Mouse (Mus musculus) C2C12 (cell line): ENCODE data around the gene Nedd9. TPM values are rescaled to one million over a fixed set of nuclear protein-coding genes. Genes with fewer than 3 reads are reported as not detected.
"Not testable (repeated sequence)": the region's sequence is repeated elsewhere in the genome, so short reads cannot be mapped to it uniquely, and the experiment has no call there.

Experiments
- H3K27me3 ChIP-seq: one replicate; pipeline ENCODE4 v1.6.1; 2011; ENCODE audit not compliant: control insufficient read depth, insufficient read depth, insufficient read length
- H3K36me3 ChIP-seq: one replicate; pipeline ENCODE4 v1.6.1; 2011; ENCODE audit not compliant: control insufficient read depth, insufficient read depth
- H3K4me3 ChIP-seq: one replicate; pipeline ENCODE4 v1.5.1; 2011; ENCODE audit warnings: mild to moderate bottlenecking, control low read depth; ENCODE audit not compliant: poor library complexity, insufficient read depth, severe bottlenecking
- H3K79me2 ChIP-seq: one replicate; pipeline ENCODE4 v1.6.1; 2011; ENCODE audit not compliant: control insufficient read depth, insufficient read depth
- H3K79me3 ChIP-seq: one replicate; pipeline ENCODE4 v1.6.1; 2011; ENCODE audit warnings: low read depth, control low read depth
- H3ac ChIP-seq: one replicate; pipeline ENCODE3; 2011; ENCODE audit warnings: low read depth; ENCODE audit not compliant: control insufficient read depth, insufficient read length
- CEBPB ChIP-seq: IDR thresholded peaks from one replicate; pipeline ENCODE4 v1.6.1; 2011; ENCODE audit warnings: low read depth, mild to moderate bottlenecking, control low read depth, moderate library complexity
- CTCF ChIP-seq: IDR thresholded peaks from one replicate; pipeline ENCODE4 v1.5.1; 2011; ENCODE audit not compliant: control insufficient read depth, insufficient read depth, insufficient read length
- FOSL1 ChIP-seq: IDR thresholded peaks from one replicate; pipeline ENCODE4 v1.8.0; 2011; ENCODE audit warnings: mild to moderate bottlenecking, low read length; ENCODE audit not compliant: poor library complexity, insufficient read depth, severe bottlenecking
- MAX ChIP-seq: IDR thresholded peaks from one replicate; pipeline ENCODE4 v1.6.1; 2011; ENCODE audit warnings: mild to moderate bottlenecking, control low read depth
- MYOD1 ChIP-seq: IDR thresholded peaks from one replicate; pipeline ENCODE4 v1.6.1; 2011; ENCODE audit warnings: low read depth; ENCODE audit not compliant: control insufficient read depth, insufficient read length
- MYOG ChIP-seq: IDR thresholded peaks from one replicate; pipeline ENCODE4 v1.6.1; 2011; ENCODE audit not compliant: control insufficient read depth, insufficient read length; ENCODE audit errors: extremely low read depth
- USF1 ChIP-seq: IDR thresholded peaks from one replicate; pipeline ENCODE4 v1.6.1; 2011; ENCODE audit warnings: low read depth, mild to moderate bottlenecking, control low read depth, moderate library complexity
- polyA plus RNA-seq: library from polyadenylated mRNA; unstranded; fragments of >200 nt; fragmentation: generic; extraction: Trizol; gene quantifications from one replicate; pipeline ENCODE4 v1.2.1, GENCODE M21; 2012; ENCODE audit warnings: missing spikeins

Nedd9 gene
- polyA plus RNA-seq, 1 experiment = 6.7 TPM

DNA sequence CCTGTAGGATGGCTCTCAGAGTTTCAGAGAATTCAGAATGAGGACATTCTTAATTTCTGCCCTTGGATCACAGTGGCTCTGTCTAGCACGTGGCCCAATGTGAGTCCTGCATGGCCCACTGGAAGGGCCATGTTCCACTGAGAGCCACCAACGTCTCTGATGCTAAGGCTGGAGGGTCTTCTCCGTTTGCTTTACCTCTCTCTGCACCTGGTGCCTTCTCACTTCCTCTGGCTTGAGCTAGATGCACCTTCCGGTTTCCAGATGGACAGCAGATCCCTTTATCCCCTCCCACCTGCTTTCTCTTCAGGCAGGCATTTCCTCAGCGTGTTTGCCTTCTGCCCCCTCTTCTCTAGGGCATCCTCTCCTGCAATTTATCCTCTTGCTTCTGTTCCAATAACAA, 118.5 kb downstream of the Nedd9 start:
- Histone ChIP-seq H3K36me3 (no peaks in the 10 kb centered on the region), H3K4me3 (no peak overlapping the region), H3K79me2 (no peaks in the 10 kb centered on the region), H3K27me3 (no peaks in the 10 kb centered on the region), H3ac (no peak overlapping the region), H3K79me3 (no peaks in the 10 kb centered on the region)
- TF ChIP-seq FOSL1 (no peak), CEBPB (no peak), MYOG (no peak), USF1 (no peak), CTCF (no peak), MYOD1 (no peak)

DNA sequence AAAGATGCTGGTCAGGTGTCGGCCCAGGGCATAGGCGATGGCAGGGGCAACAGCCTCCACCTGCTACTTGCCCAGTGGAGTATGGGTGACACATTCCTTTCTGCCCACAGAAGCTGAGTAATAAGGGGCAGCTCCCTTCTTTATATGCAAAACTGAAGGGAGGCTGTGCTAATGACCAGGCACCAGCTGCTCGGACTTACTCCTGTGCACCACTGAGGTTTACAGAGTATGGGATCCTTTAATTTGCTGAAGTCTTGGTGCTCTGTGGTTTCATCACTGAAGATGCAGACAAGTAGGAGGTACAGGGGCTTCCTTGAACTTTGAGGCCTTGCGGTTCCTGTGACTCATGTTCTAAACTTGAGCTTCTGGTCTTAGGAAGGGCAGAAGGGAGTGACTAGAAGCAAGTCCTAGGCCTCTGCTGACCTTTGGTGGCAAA, 120.0 kb downstream of the Nedd9 start:
- TF ChIP-seq FOSL1 (peak; percentile 64), MYOD1 (peak; percentile 85), CEBPB (peak; percentile 33), USF1 (peak; percentile 36), CTCF (no peak), MYOG (no peak), MAX (no peak)
- H3K79me2 ChIP-seq = no peaks in the 10 kb centered on the region
- no peak overlapping the region for H3ac ChIP-seq
- H3K79me3 ChIP-seq = no peaks in the 10 kb centered on the region
- no peak overlapping the region for H3K4me3 ChIP-seq
- no peaks in the 10 kb centered on the region for H3K36me3 ChIP-seq
- no peaks in the 10 kb centered on the region for H3K27me3 ChIP-seq

DNA sequence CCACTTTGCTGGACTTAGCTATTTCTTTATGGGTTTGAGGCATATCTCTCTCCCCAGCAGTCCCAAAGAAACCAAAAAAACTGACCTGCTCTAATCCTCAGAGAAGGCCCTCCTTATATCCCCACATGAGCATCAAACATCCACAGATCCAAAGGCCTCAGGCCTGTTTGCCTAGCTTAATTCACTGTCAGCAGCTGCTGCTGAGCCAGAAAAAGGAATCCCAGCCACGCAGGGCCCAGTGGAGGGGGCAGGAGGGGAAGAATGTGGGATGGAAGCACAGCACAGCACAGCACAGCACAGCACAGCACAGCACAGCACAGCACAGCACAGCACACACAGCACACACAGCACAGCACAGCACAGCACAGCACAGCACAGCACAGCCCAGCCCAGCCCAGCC, 120.6 kb downstream of the Nedd9 start:
- H3K79me2 ChIP-seq, H3K36me3 ChIP-seq, H3K4me3 ChIP-seq, H3K79me3 ChIP-seq, H3K27me3 ChIP-seq, H3ac ChIP-seq: not testable (repeated sequence)

DNA sequence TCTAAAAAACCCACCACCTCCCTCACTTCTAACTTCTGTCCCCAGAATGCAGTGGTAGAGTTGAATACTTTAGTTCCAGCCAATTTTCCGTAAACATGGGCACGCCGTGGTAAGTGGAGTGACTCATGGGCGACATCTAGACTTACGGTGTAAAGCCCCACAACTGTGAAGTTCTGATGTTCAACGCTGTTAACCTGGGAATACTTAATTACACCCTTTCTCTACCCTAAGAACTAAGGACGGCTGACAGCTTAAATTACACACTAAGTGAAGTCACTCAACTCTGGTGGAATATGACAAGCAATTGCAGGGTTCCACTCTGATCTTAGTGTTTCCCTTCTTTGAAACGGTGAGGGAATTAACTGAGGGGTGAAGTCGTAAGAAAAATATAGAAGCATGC, 122.9 kb downstream of the Nedd9 start:
- H3K79me3 ChIP-seq = no peaks in the 10 kb centered on the region

DNA sequence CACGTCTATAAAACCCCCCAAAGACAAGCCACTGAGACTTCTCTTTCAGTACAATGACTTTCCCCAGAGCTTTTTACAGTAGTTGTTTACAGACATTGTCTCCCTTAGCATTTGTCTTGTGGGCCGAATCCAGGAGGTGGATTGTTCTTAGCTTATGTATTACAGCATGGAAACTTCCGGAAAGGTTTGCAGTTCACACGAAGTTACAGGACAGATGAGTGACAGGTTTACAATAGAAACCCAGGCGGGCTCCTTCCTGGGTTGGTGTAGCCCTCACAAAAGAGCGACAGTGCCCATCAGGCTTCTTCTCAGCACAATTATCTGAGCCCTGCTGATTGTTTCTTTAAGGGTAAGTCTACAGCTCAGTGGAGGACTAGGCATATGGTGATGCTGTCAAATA, 124.3 kb downstream of the Nedd9 start:
- Histone ChIP-seq H3K79me2 (peaks cover 7% of the 10 kb centered on the region), H3K4me3 (no peak overlapping the region), H3K27me3 (no peaks in the 10 kb centered on the region), H3ac (no peak overlapping the region), H3K36me3 (no peaks in the 10 kb centered on the region), H3K79me3 (peaks cover 2% of the 10 kb centered on the region)
- TF ChIP-seq FOSL1 (no peak), CEBPB (no peak), MAX (no peak), MYOG (no peak), CTCF (no peak)

More for the DNA sequence above, 122.9 kb downstream of the Nedd9 start:
- Histone ChIP-seq H3K79me2 (no peaks in the 10 kb centered on the region), H3K4me3 (no peak overlapping the region), H3K36me3 (no peaks in the 10 kb centered on the region), H3K27me3 (no peaks in the 10 kb centered on the region), H3ac (no peak overlapping the region)
- TF ChIP-seq MAX = peak; percentile 33
- TF ChIP-seq MYOD1 = no peak

DNA sequence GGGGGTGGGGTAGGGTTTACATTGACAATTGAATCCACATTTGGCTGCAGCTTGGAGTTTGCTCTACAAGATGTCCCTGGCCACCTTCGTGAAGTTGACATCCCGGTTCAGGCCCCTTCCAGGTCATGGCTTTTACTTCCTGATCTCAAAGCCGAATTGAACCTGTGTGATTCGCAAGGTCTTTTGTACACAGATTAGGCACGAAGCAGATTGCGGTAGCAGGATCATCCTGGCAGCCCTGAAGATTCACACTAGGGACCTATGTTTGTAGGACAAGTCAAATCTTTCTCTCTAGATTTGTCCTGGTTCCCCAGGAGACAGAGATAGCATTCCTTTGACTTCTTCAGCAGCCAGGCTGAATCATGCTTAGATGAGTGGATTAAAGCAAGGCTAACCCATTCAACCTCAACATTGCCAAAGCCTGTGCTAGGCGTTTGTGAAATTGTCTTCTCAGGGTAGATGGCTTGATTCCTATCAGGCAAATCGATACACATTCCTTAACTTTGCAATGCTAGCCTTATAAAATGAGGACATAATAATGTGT, 126.8 kb downstream of the Nedd9 start:
- no peak overlapping the region for H3ac ChIP-seq
- no peaks in the 10 kb centered on the region for H3K36me3 ChIP-seq
- H3K27me3 ChIP-seq = no peaks in the 10 kb centered on the region
- no peak overlapping the region for H3K4me3 ChIP-seq
- TF ChIP-seq USF1 (no peak), MYOG (no peak), FOSL1 (no peak), CEBPB (no peak), MAX (no peak), CTCF (no peak), MYOD1 (no peak)
- H3K79me2 ChIP-seq = peaks cover 32% of the 10 kb centered on the region
- H3K79me3 ChIP-seq = peaks cover 11% of the 10 kb centered on the region
